Mouse (Mus musculus) heart, postnatal 0 days (tissue): Measurements from ENCODE around the gene Glod4. TPM values are rescaled to one million over a fixed set of nuclear protein-coding genes. Genes with fewer than 3 reads are reported as not detected.
A peak's percentile ranks its signal among the peaks of the same experiment; 100 is the strongest.

ENCODE experiments used
- ATAC-seq: fragments of 200-750 bp; cut with Nextera tagmentation; 2 replicates; pipeline ENCODE4 v1.8.0; 2017; ENCODE audit warnings: low read depth, moderate number of reproducible peaks, moderate library complexity; ENCODE audit not compliant: insufficient read depth
- DNase-seq: peaks from one replicate; pipeline ENCODE4 v3.0.0-alpha.2; 2016; ENCODE audit warnings: low spot score
- H3K27ac ChIP-seq: fragments of 300-500 bp; sonication (generic); 2 replicates; pipeline ENCODE4 v1.5.1; 2014; ENCODE audit warnings: low read depth, mild to moderate bottlenecking
- H3K27me3 ChIP-seq: fragments of 300-500 bp; sonication (generic); 2 replicates; pipeline ENCODE4 v1.6.1; 2014; ENCODE audit warnings: low read length, mixed read lengths; ENCODE audit not compliant: control insufficient read depth, insufficient read depth
- H3K36me3 ChIP-seq: fragments of 300-500 bp; sonication (generic); replicated peaks from 2 replicates; pipeline ENCODE4 v1.6.1; 2014; ENCODE audit warnings: low read length, mixed read lengths; ENCODE audit not compliant: control insufficient read depth, insufficient read depth
- H3K4me1 ChIP-seq: fragments of 300-500 bp; sonication (generic); 2 replicates; pipeline ENCODE4 v1.6.1; 2014; ENCODE audit warnings: antibody characterized with exemption; ENCODE audit not compliant: control insufficient read depth, insufficient read depth
- H3K4me2 ChIP-seq: fragments of 300-500 bp; sonication (generic); 2 replicates; pipeline ENCODE4 v1.6.1; 2014; ENCODE audit warnings: low read depth, mild to moderate bottlenecking, low read length, moderate library complexity
- H3K4me3 ChIP-seq: fragments of 300-500 bp; sonication (generic); 2 replicates; pipeline ENCODE4 v1.5.1; 2014; ENCODE audit warnings: low read depth, low read length
- H3K9ac ChIP-seq: fragments of 300-500 bp; sonication (generic); replicated peaks from 2 replicates; pipeline ENCODE4 v1.6.1; 2014; ENCODE audit warnings: low read depth, low read length, mixed read lengths
- H3K9me3 ChIP-seq: fragments of 300-500 bp; sonication (generic); replicated peaks from 2 replicates; pipeline ENCODE4 v1.6.1; 2016; ENCODE audit warnings: low read length; ENCODE audit not compliant: control insufficient read depth
- CTCF ChIP-seq: IDR thresholded peaks from 2 replicates; pipeline ENCODE4 v1.5.1; 2016; ENCODE audit warnings: antibody characterized with exemption, control low read depth, low read depth
- EP300 ChIP-seq: IDR thresholded peaks from 2 replicates; pipeline ENCODE4 v1.6.1; 2016; ENCODE audit warnings: antibody characterized with exemption, low read depth
- WGBS: fragments of 180-500 bp; shearing (Covaris S2); extraction: QIAGEN DNeasy Blood & Tissue Kit; methylation state at CpG from one replicate; pipeline ENCODE4 v1.1.7; 2014; 5-methylcytosine and 5-hydroxymethylcytosine counted together
- polyA plus RNA-seq: library from polyadenylated mRNA; unstranded; fragments of >200 nt; fragmentation: Nextera tagmentation; extraction: Ambion mirVana; gene quantifications from 2 replicates; pipeline ENCODE4 v1.2.1, GENCODE M21; 2015
- total RNA-seq: library from RNA; depleted of rRNA; stranded (reverse); fragments of >200 nt; gene quantifications from 2 replicates; pipeline ENCODE4 v1.2.3, GENCODE M21; 2014; ENCODE audit warnings: low replicate concordance

Gene Glod4
- total and polyA plus RNA-seq, 2 experiments from 2014 or later = 30.6 to 102 TPM

DNA sequence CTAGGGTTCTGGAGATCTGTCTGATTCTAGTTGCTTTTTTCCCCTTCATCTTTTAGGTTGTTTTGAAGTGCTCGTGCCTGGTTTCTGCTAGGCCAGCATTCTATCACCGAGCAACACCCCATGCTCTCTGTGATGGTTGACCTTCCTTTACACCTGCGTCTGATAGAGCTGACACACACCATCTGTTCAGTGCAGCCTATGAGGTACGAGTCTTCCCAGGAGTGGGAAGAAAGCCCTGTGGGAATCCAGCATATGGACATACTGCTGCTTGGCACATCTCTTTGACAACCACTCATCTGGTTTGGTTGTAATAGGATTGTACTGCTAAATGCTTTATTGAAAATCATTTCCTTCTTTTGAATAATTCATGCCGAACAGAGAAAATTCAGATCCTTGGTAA is 73.3 kb downstream of the Glod4 start:
- TF ChIP-seq EP300 (no peak), CTCF (no peak)
- WGBS = 67% methylated on average over 5 of the region's 5 CpGs
- H3K4me2 ChIP-seq = no peak overlapping the region
- no peak overlapping the region for H3K27ac ChIP-seq
- H3K36me3 ChIP-seq = peaks cover 24% of the 10 kb centered on the region
- H3K27me3 ChIP-seq = no peaks in the 10 kb centered on the region
- no peak overlapping the region for H3K9ac ChIP-seq
- H3K4me3 ChIP-seq = no peak overlapping the region
- ATAC-seq (no peak), DNase-seq (no peak)
- 0 out of 2 replicates have a peak, but pooled peaks cover 3% of the 10 kb centered on the region for H3K4me1 ChIP-seq
- H3K9me3 ChIP-seq = no peaks in the 10 kb centered on the region

DNA sequence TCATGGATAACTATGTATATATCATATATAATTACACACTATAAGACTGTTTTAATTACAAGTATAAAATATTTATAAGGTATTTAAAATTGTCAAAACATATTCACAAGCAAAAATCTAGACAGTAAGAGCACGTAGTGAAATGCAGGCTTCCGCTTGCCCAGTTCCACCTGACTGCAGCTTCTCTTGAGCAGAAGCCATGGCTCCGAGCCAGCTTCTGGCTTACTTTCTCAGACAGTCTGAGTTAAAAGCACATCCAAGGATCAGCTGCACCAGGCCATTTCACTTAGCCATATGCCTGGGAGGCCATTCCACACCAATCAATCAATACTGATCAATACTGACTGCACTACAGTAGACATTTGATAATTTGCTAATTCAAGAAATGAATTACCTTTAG is 74.5 kb downstream of the Glod4 start:
- H3K36me3 ChIP-seq = peaks cover 23% of the 10 kb centered on the region
- H3K9me3 ChIP-seq = no peaks in the 10 kb centered on the region
- 68% methylated on average over 3 of the region's 3 CpGs for WGBS
- H3K9ac ChIP-seq = no peak overlapping the region
- H3K4me2 ChIP-seq = no peak overlapping the region
- ATAC-seq (no peak), DNase-seq (no peak)
- H3K4me3 ChIP-seq = no peak overlapping the region
- no peak overlapping the region for H3K27ac ChIP-seq
- TF ChIP-seq CTCF (no peak), EP300 (no peak)
- H3K4me1 ChIP-seq = 0 out of 2 replicates have a peak, but pooled peaks cover 3% of the 10 kb centered on the region
- no peaks in the 10 kb centered on the region for H3K27me3 ChIP-seq

DNA sequence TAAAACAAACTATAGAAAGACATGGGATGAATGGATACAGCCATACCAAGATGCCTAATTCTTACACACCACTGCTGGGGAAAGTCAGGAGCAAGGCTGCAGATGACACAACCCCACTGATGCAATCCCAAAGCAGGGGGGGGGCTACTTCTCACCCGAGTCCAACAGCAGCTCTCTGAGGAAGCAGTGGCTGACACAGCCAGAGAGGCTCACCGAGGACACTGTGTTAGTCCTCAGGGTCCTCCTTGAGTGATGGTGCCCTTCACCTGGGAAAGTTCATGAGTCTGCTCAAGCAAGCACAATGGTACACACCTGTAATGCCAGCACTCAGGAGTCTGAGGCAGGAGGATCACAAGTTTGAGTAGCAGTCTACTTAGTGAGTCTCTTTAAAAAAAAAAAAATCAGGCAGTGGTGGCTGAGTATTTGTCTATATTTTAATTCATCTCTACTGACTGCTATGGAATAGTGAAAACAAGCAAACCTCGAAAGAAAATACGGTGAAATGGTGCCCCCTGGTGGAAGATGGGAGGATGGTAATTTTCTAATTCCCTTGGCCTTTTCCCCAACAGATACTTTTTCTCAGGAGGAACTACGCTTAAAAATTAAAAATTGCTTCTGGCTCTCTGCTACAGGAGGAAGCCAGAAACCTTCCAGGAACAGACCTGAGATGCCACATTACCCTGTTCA is 76.3 kb downstream of the Glod4 start:
- no peak overlapping the region for H3K9ac ChIP-seq
- H3K27ac ChIP-seq = no peak overlapping the region
- WGBS = 31% methylated on average over 5 of the region's 5 CpGs
- no peaks in the 10 kb centered on the region for H3K27me3 ChIP-seq
- peak; percentile 61 for DNase-seq
- peaks cover 18% of the 10 kb centered on the region for H3K36me3 ChIP-seq
- no peak for TF ChIP-seq EP300
- TF ChIP-seq CTCF = peak; percentile 80
- no peak overlapping the region for H3K4me3 ChIP-seq
- no peak overlapping the region for H3K4me2 ChIP-seq
- H3K9me3 ChIP-seq = no peaks in the 10 kb centered on the region
- peak; percentile 49 for ATAC-seq
- 0 out of 2 replicates have a peak, but pooled peaks cover 3% of the 10 kb centered on the region for H3K4me1 ChIP-seq

DNA sequence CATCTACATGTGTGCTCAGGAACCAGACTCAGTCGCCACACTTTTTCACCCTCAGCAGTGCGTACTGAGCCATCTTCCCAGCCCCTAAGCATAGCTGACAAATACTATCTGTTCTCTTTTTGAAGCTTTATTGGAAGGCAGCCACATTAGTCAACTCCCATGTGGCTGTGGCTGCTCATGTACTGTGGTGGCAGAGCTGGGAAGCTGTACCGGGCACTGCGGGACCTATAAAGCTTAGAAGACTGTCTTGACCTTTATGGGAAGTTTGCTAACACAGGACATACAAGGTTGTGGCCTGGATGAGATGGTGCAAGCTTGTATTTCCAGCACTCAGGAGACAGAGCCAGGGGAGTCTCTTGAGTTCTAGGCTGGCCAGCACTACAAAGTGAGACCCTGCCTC is 76.9 kb downstream of the Glod4 start:
- no peak overlapping the region for H3K27ac ChIP-seq
- 0 out of 2 replicates have a peak, but pooled peaks cover 3% of the 10 kb centered on the region for H3K4me1 ChIP-seq
- TF ChIP-seq EP300 (no peak), CTCF (no peak)
- H3K27me3 ChIP-seq = no peaks in the 10 kb centered on the region
- DNase-seq = no peak
- no peaks in the 10 kb centered on the region for H3K9me3 ChIP-seq
- no peak for ATAC-seq
- H3K4me2 ChIP-seq = no peak overlapping the region
- 88% methylated on average over 4 of the region's 4 CpGs for WGBS
- no peak overlapping the region for H3K4me3 ChIP-seq
- no peak overlapping the region for H3K9ac ChIP-seq
- peaks cover 14% of the 10 kb centered on the region for H3K36me3 ChIP-seq

DNA sequence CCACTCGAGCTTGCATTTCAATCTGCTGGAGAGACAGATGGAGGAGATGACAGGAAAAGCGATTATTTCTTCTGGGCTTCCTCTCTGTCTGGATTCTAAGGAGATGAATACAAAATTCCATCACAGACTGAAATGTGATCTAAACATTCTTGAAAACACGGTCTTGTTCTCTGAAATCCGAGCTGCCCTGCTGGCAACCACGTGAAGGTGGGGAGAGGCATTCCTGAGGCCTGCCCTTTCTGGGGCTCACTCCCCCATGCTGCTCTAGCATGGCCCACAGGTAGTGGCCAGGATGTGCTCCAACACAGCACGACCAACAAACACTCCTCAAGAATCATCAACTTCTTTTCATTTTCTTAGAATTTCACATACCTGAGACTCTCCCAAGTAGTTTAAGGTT is 83.3 kb downstream of the Glod4 start:
- no peak overlapping the region for H3K4me2 ChIP-seq
- no peaks in the 10 kb centered on the region for H3K4me1 ChIP-seq
- no peak overlapping the region for H3K9ac ChIP-seq
- TF ChIP-seq EP300 = no peak
- no peak for TF ChIP-seq CTCF
- no peak overlapping the region for H3K27ac ChIP-seq
- no peaks in the 10 kb centered on the region for H3K27me3 ChIP-seq
- H3K4me3 ChIP-seq = no peak overlapping the region
- H3K36me3 ChIP-seq = peaks cover 31% of the 10 kb centered on the region
- ATAC-seq (no peak), DNase-seq (no peak)
- H3K9me3 ChIP-seq = no peaks in the 10 kb centered on the region
- 33% methylated on average over 6 of the region's 6 CpGs for WGBS

DNA sequence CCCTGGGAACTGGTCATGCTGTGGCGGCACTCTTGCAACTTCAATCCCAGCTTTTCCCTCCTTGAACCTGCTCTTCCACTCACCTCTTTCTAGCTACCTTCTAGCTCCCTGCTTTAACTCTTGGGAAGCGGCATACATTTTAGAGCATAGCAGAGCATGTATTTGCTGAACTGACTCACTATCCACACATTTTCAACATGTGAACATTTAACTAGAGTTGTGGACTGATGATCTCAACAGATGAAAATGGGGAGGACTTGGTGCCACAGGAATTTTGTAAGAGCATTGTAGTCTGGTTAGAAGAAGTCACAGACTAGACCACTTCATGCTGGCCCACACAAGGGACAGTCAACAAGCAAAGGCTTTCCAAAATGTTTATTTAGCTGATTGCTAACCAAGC is 85.2 kb downstream of the Glod4 start:
- 91% methylated on average over 2 of the region's 2 CpGs for WGBS
- no peaks in the 10 kb centered on the region for H3K27me3 ChIP-seq
- H3K4me2 ChIP-seq = no peak overlapping the region
- no peak for ATAC-seq
- no peak overlapping the region for H3K27ac ChIP-seq
- no peaks in the 10 kb centered on the region for H3K4me1 ChIP-seq
- no peak for TF ChIP-seq EP300
- no peak for TF ChIP-seq CTCF
- no peak overlapping the region for H3K9ac ChIP-seq
- no peak for DNase-seq
- H3K9me3 ChIP-seq = no peaks in the 10 kb centered on the region
- H3K4me3 ChIP-seq = no peak overlapping the region
- H3K36me3 ChIP-seq = peaks cover 41% of the 10 kb centered on the region
